Mouse (Mus musculus) right cerebral cortex, postnatal 14 days (tissue): Measurements from ENCODE around the gene Dnah17.

Experiments
- DNase-seq: peaks from one replicate; pipeline ENCODE4 v3.0.0; 2022

Dnah17 gene

GRCm38 (mm10) chr11:118130534-118130933, at the start of gene Dnah17:
Gene Dnah17 (minus strand): TSS chr11:118130634.
- no peak for DNase-seq

- no peak for DNase-seq
Observed at GRCm38 (mm10) chr11:118180199-118180598, 49.8 kb upstream of the Dnah17 start.

GRCm38 (mm10) chr11:118178236-118178635, 47.8 kb upstream of the Dnah17 start:
- no peak for DNase-seq

GRCm38 (mm10) chr11:118174752-118175151, 44.3 kb upstream of the Dnah17 start:
- DNase-seq = no peak

- no peak for DNase-seq
Observed at GRCm38 (mm10) chr11:118172768-118173167, 42.3 kb upstream of the Dnah17 start.

GRCm38 (mm10) chr11:118170333-118170732, 39.9 kb upstream of the Dnah17 start:
- DNase-seq = no peak

GRCm38 (mm10) chr11:118168714-118169113, 38.3 kb upstream of the Dnah17 start:
- no peak for DNase-seq

- DNase-seq = no peak
Observed at GRCm38 (mm10) chr11:118166626-118167025, 36.2 kb upstream of the Dnah17 start.

- no peak for DNase-seq
Observed at GRCm38 (mm10) chr11:118165681-118166080, 35.2 kb upstream of the Dnah17 start.

GRCm38 (mm10) chr11:118164566-118164965, 34.1 kb upstream of the Dnah17 start:
- no peak for DNase-seq

- no peak for DNase-seq
Observed at GRCm38 (mm10) chr11:118162245-118162644, 31.8 kb upstream of the Dnah17 start.

GRCm38 (mm10) chr11:118161240-118161639, 30.8 kb upstream of the Dnah17 start:
- DNase-seq = no peak

- DNase-seq = no peak
Observed at GRCm38 (mm10) chr11:118160763-118161162, 30.3 kb upstream of the Dnah17 start.

GRCm38 (mm10) chr11:118158753-118159152, 28.3 kb upstream of the Dnah17 start:
- no peak for DNase-seq

GRCm38 (mm10) chr11:118156480-118157060, 26.1 kb upstream of the Dnah17 start:
- no peak for DNase-seq

- DNase-seq = no peak
Observed at GRCm38 (mm10) chr11:118152964-118153363, 22.5 kb upstream of the Dnah17 start.

- DNase-seq = no peak
Observed at GRCm38 (mm10) chr11:118151423-118152180, 21.2 kb upstream of the Dnah17 start.

GRCm38 (mm10) chr11:118150115-118150701, 19.8 kb upstream of the Dnah17 start:
- peak; percentile 80 for DNase-seq

GRCm38 (mm10) chr11:118147877-118148637, 17.6 kb upstream of the Dnah17 start:
- no peak for DNase-seq

GRCm38 (mm10) chr11:118146446-118146845, 16.0 kb upstream of the Dnah17 start:
- no peak for DNase-seq

- no peak for DNase-seq
Observed at GRCm38 (mm10) chr11:118145771-118146351, 15.4 kb upstream of the Dnah17 start.

GRCm38 (mm10) chr11:118145092-118145491, 14.7 kb upstream of the Dnah17 start:
- no peak for DNase-seq

- no peak for DNase-seq
Observed at GRCm38 (mm10) chr11:118143731-118144130, 13.3 kb upstream of the Dnah17 start.
